Mouse (Mus musculus): ENCODE measurements around the gene B230219D22Rik.
"Not testable (repeated sequence)": the region's sequence is repeated elsewhere in the genome, so short reads cannot be mapped to it uniquely, and the experiment has no call there.

Gene B230219D22Rik

GRCm38 (mm10) chr13:55692535-55693242, at the start of gene B230219D22Rik:
B230219D22Rik (plus strand) TSS chr13:55693124.
- in situ Hi-C loops (cut with MboI, MseI), result no loop called here

DNA sequence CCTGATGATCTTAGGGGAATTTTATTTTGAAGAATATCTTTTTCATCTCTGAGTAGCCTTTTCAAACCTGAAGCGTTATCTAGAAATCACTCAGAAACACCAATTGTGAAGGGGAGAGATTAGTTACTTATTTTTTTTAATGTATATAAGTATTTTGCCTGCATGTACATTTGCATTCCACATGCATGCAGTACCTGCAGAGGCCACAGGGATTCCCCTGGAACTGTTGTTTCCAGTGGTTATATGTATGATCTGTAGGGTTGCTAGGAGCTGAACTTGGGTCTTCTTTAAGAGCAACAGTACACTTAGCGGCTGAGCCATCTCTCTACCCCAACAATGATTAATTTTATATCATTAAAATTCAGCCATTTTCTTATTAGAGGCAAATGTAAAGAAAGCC, 48.4 kb upstream of the B230219D22Rik start:
- in situ Hi-C loops (cut with MboI, MseI), result no loop called here

- in situ Hi-C loops (cut with MboI, MseI), result loop anchor here (25.0 kb wide), 1 partner anchor 413 kb away; no protein-coding TSS in a partner anchor
Observed at GRCm38 (mm10) chr13:55650098-55650497, 42.8 kb upstream of the B230219D22Rik start.

GRCm38 (mm10) chr13:55650980-55651379, 41.9 kb upstream of the B230219D22Rik start:
- in situ Hi-C loops (cut with MboI, MseI), result loop anchor here (25.0 kb wide), 1 partner anchor 414 kb away; no protein-coding TSS in a partner anchor

- in situ Hi-C loops (cut with MboI, MseI), result loop anchor here (25.0 kb wide), 1 partner anchor 431 kb away; no protein-coding TSS in a partner anchor
Observed at GRCm38 (mm10) chr13:55668550-55668949, 24.4 kb upstream of the B230219D22Rik start.

DNA sequence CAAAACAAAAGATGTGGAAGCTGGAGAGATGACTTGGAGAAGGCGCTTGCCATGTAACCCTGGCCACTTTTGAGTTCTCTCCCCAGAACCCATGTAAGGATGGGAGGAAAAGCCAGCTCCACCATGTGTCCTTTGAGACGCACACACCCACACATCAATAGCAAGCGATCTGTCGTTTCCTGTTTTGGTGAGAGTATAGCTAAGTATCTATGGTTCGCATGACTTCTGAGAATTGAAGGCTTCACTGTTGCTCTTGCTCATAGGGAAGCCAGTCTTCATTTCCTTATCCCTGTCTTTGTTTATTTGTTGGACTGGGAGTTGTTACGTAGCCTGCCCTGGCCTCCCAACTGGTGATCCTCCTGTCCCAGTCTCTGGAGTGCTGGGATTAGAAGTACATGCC, 20.2 kb upstream of the B230219D22Rik start:
- in situ Hi-C loops (cut with MboI, MseI), result loop anchor here (25.0 kb wide), 1 partner anchor 435 kb away; no protein-coding TSS in a partner anchor

GRCm38 (mm10) chr13:55677364-55677763, 15.6 kb upstream of the B230219D22Rik start:
- in situ Hi-C loops (cut with MboI, MseI), result no loop called here

DNA sequence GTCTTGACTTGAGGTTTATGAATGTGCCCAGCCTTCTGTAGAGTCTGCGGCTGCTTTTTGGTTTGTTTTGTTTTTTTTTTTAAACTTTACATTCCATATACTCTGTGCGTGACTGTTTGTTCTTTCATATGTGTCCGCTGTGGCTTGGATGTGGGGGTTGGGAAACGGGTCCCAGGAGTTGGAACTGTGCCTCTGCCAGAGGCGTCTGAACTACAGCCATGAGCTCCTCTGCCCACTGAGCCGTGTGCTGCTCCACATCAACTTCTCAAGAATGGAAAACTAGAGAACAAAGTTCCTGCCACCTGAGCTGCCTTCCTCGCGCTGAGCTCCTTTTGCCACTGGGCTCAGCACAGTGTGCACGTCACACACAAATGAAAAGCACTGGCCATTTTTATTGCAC, 10.7 kb upstream of the B230219D22Rik start:
- in situ Hi-C loops (cut with MboI, MseI), result no loop called here

DNA sequence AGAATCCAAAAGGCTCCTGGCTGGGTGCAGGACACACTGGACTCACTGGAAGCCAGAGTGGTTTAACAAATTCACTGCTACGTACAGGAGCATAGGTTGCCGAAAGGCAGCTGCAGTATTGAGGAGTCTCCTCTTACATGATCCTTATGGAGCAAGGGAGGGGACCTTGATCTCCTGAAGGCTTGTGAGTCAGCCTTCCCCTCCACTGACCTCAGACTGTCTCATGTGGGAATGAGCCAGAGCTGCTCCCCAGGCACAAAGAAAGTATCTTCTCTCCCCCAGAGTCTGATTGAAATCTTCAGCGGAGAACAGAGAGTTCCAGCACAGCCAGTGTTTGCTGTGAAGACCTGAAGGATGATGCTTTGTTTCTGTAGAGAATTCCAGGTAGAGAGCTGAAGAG, 9.3 kb upstream of the B230219D22Rik start:
- in situ Hi-C loops (cut with MboI, MseI), result no loop called here

GRCm38 (mm10) chr13:55686107-55686633, 6.8 kb upstream of the B230219D22Rik start:
- in situ Hi-C loops (cut with MboI, MseI), result no loop called here

DNA sequence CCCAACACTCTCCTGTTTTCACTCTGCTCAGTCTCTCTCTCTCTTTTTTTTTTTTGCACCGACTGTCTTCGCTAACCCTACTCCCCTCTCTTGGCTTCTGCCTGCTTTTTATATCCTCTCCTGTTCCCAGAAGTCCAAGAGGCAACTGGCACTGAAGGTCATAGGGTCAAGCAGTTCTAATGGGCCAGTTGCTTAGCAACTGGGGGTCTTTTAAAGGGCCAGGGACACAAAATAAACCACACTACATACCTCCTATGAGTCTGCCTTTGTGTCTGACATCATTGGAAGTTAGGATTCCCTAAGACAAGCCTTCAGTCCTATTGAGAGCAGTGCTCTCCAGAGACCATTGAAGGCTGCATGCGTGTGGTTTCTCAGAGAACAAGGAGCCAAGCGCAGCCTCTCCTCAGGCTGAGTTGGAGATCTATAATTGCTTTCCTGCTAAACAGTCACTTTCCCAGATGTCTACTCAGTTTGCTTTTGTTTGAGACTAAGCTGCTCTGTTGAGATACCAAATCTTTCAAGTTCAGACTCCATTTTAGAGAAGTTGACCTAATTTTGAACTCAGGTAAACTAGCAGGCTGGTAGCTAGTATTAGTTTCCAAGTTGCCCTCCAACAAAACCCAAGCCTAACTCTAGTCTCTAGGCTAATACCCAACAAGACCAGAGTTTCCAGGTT, 4.9 kb upstream of the B230219D22Rik start:
- in situ Hi-C loops (cut with MboI, MseI), result no loop called here

DNA sequence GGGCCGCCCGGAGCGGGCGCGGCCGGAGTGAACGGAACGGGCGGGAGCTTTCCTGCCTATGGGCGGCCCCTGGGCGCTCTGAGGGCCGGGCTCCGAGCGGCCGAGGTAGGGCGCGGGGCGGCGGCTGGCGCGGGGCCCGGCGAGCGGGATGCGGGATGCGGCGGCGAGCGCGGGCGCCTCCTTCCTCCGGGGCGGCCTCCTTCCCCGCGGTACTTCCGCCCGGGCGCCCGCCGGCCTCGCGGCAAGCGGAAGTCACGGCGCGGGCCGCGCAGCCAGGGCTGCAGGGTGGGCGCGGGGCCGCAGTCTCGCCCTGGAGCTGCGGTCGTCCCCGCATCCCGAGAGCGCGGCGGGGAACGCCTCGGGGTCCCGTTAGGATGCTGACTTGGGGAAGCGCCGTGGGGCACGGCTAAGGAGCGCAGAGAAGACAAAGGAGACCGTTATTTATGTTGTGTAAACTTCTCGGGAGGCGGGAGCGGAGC, 358 bp downstream of the B230219D22Rik start:
- in situ Hi-C loops (cut with MboI, MseI), result no loop called here

DNA sequence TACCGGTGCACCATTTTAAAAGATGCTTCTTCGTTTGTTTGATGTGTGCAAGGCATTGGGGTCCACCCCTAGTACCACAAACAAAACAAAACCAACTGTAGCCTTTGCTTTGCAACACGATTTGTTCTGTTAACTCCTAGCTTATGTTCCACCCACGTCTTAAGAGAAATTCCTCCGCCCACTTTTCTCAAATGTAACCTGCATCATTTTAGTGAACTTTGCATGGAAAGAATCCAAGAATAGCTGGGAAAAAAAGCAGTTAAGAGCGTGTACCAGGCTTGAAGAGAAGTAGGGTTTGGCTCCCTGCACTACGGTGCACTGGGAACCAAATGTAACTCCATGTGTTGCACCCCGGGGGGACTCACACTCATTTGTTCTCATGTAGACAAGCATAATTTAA, 1.2 kb downstream of the B230219D22Rik start:
- in situ Hi-C loops (cut with MboI, MseI), result no loop called here

DNA sequence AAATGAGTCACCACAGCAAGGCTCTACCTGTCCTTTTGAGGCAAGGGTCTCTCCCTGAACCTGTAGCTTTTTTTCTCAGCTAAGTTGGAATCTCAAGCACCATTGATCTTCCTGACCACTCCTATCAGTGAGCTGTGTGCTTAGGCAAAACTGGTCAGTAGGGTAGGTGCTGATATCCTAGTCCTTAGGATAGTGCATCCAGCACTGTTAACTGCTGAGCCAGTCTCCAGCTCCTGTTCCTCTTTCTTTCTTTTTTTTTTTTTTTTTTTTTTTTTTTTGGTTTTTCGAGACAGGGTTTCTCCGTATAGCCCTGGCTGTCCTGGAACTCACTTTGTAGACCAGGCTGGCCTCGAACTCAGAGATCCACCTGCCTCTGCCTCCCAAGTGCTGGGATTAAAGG, 3.1 kb downstream of the B230219D22Rik start:
- in situ Hi-C loops (cut with MboI, MseI), result not testable (repeated sequence)

GRCm38 (mm10) chr13:55704301-55704700, 11.4 kb downstream of the B230219D22Rik start:
- in situ Hi-C loops (cut with MboI, MseI), result loop anchor here (10.0 kb wide), 1 partner anchor 1210 kb away; no protein-coding TSS in a partner anchor

DNA sequence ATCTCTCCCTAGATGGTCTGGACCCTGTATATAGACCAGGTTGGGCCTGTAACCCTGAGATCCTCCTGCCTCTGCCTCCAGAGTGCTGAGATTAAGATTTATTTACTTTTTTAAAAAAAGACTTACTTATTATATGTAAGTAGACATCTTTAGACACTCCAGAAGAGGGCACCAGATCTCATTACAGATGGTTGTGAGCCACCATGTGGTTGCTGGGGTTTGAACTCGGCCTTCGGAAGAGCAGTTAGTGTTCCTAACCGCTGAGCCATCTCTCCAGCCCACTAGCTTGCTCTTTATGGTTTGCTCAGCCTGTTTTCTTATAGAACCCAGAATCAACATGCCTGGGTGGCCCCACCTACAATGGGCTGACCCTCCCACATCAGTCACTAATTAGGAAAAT, 19.9 kb downstream of the B230219D22Rik start:
- in situ Hi-C loops (cut with MboI, MseI), result no loop called here

GRCm38 (mm10) chr13:55714501-55715166, 21.7 kb downstream of the B230219D22Rik start, which contains the start of gene Txndc15:
Txndc15 (plus strand) TSS chr13:55714650.
- in situ Hi-C loops (cut with MboI, MseI), result no loop called here

DNA sequence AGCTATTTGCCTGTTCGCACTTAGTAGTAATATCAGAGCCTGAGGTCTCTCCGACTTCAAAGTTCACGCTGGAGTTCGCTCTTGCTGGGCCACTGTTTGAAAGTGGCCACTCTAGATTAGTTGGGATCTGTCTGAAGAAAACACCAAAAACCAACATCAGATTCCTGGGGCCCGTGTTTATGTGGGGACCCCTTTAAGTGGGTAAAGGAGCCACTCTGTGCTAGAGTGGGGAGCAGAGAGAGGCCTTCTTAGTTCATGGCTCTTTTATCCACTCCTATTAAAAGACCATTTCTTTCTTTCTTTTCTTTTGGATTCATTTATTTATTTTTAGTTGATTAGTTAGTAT, 22.2 kb downstream of the B230219D22Rik start:
- in situ Hi-C loops (cut with MboI, MseI), result no loop called here

GRCm38 (mm10) chr13:55715908-55716510, 23.1 kb downstream of the B230219D22Rik start:
- in situ Hi-C loops (cut with MboI, MseI), result no loop called here

GRCm38 (mm10) chr13:55721516-55721915, 28.6 kb downstream of the B230219D22Rik start:
- in situ Hi-C loops (cut with MboI, MseI), result no loop called here

- in situ Hi-C loops (cut with MboI, MseI), result no loop called here
Observed at GRCm38 (mm10) chr13:55721995-55722394, 29.1 kb downstream of the B230219D22Rik start.
